Mouse (Mus musculus) bone marrow, adult 2 months (tissue): ENCODE results near the gene Arhgap42.

Experiments used
- CTCF ChIP-seq: fragments of 200-500 bp; IDR thresholded peaks from 2 replicates; pipeline ENCODE4 v1.5.1; 2011; ENCODE audit warnings: low read length, control low read depth; ENCODE audit not compliant: control insufficient read depth, insufficient read depth
- POLR2A ChIP-seq: fragments of 200-500 bp; IDR thresholded peaks from 2 replicates; pipeline ENCODE4 v1.6.1; 2011; ENCODE audit warnings: low read depth, mild to moderate bottlenecking, control low read depth, low read length, borderline replicate concordance; ENCODE audit not compliant: control insufficient read depth

- no peak for TF ChIP-seq CTCF
- no peak for TF ChIP-seq POLR2A
Observed at GRCm38 (mm10) chr9:8996494-8996893, 242.4 kb downstream of the Arhgap42 start.
